Mouse (Mus musculus) hindbrain, postnatal 0 days (tissue): ENCODE results near the gene 3110082I17Rik. TPM values are rescaled to one million over a fixed set of nuclear protein-coding genes. Genes with fewer than 3 reads are reported as not detected.

ENCODE experiments used
- ATAC-seq: fragments of 200-750 bp; cut with Nextera tagmentation; 2 replicates; pipeline ENCODE4 v1.8.0; 2017; ENCODE audit warnings: mild to moderate bottlenecking, moderate TSS enrichment, moderate library complexity
- DNase-seq: peaks from one replicate; pipeline ENCODE4 v3.0.0-alpha.2; 2015; ENCODE audit warnings: low spot score
- H3K27ac ChIP-seq: fragments of 300-500 bp; sonication (generic); 2 replicates; pipeline ENCODE4 v1.5.1; 2014; ENCODE audit warnings: mild to moderate bottlenecking
- H3K27me3 ChIP-seq: fragments of 300-500 bp; sonication (generic); 2 replicates; pipeline ENCODE4 v1.6.1; 2014; ENCODE audit warnings: low read length, mixed read lengths; ENCODE audit not compliant: insufficient read depth
- H3K36me3 ChIP-seq: fragments of 300-500 bp; sonication (generic); 2 replicates; pipeline ENCODE4 v1.6.1; 2014; ENCODE audit warnings: low read length, mixed read lengths; ENCODE audit not compliant: insufficient read depth
- H3K4me1 ChIP-seq: fragments of 300-500 bp; sonication (generic); 2 replicates; pipeline ENCODE4 v1.6.1; 2014; ENCODE audit warnings: antibody characterized with exemption, low read length, mixed read lengths; ENCODE audit not compliant: insufficient read depth
- H3K4me2 ChIP-seq: fragments of 300-500 bp; sonication (generic); 2 replicates; pipeline ENCODE4 v1.6.1; 2014; ENCODE audit warnings: low read depth, mild to moderate bottlenecking, low read length, moderate library complexity, mixed read lengths
- H3K4me3 ChIP-seq: fragments of 300-500 bp; sonication (generic); 2 replicates; pipeline ENCODE4 v1.5.1; 2014; ENCODE audit warnings: low read length
- H3K9ac ChIP-seq: fragments of 300-500 bp; sonication (generic); replicated peaks from 2 replicates; pipeline ENCODE4 v1.6.1; 2014; ENCODE audit warnings: mild to moderate bottlenecking, low read length, moderate library complexity, mixed read lengths
- H3K9me3 ChIP-seq: fragments of 300-500 bp; sonication (generic); 2 replicates; pipeline ENCODE4 v1.6.1; 2016; ENCODE audit warnings: low read length, mixed read lengths
- CTCF ChIP-seq: IDR thresholded peaks from 2 replicates; pipeline ENCODE4 v1.5.1; 2016; ENCODE audit warnings: antibody characterized with exemption, control low read depth, low read depth
- WGBS: fragments of 180-500 bp; shearing (Covaris S2); extraction: QIAGEN DNeasy Blood & Tissue Kit; methylation state at CpG from one replicate; pipeline ENCODE4 v1.1.7; 2014; 5-methylcytosine and 5-hydroxymethylcytosine counted together
- polyA plus RNA-seq: library from polyadenylated mRNA; unstranded; fragments of >200 nt; fragmentation: Nextera tagmentation; extraction: Ambion mirVana; gene quantifications from 2 replicates; pipeline ENCODE4 v1.2.1, GENCODE M21; 2015
- total RNA-seq: library from RNA; depleted of rRNA; stranded (reverse); fragments of >200 nt; gene quantifications from 2 replicates; pipeline ENCODE4 v1.2.3, GENCODE M21; 2014

3110082I17Rik gene
- total and polyA plus RNA-seq, 2 experiments from 2014 or later = 12.8 to 17.1 TPM

DNA sequence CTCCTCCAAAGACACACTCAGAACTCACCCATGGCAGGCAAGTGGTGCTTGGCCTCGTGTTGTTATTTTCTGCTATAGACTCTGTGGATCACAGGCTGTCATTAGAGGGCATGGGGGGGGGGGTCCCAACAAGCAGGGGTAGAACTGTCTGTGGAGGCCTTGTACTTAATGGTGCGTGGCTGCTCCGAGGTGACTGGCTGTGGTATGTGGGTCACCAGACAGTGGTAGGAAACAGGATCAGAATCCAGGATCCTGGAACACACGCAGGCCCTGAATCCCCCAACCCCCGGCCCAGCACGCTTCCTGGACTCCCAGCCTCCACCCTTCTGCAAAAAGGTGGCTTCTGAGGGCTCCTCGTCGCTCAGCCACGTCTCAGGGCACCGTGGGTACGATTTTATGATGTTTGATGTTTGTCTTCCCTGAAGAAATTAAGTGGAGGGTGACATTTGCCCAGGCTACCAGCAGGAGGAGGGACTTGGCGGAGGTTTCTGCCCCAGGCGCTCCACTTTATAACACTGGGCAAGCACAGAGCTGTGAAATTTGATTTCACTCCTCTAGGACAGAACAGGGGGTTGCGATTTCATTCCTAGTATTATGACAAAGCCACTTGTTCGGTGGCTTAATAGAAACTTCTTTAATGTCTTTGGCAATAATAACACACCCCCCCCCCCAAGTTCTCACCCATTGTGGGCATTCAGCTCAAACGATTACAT lies 126.9 kb downstream of the 3110082I17Rik start:
- no peak overlapping the region for H3K4me3 ChIP-seq
- H3K4me2 ChIP-seq = no peak overlapping the region
- H3K9ac ChIP-seq = no peak overlapping the region
- DNase-seq (no peak), ATAC-seq (no peak)
- H3K27me3 ChIP-seq = no peaks in the 10 kb centered on the region
- peaks cover 17% of the 10 kb centered on the region; the same call in 1 of the 2 replicates for H3K36me3 ChIP-seq
- no peaks in the 10 kb centered on the region for H3K9me3 ChIP-seq
- TF ChIP-seq CTCF = 0 out of 2 replicates have a peak, but pooled peaks have one; percentile 9
- no peak overlapping the region for H3K27ac ChIP-seq
- H3K4me1 ChIP-seq = no peaks in the 10 kb centered on the region
- WGBS = 69% methylated on average over 16 of the region's 16 CpGs

DNA sequence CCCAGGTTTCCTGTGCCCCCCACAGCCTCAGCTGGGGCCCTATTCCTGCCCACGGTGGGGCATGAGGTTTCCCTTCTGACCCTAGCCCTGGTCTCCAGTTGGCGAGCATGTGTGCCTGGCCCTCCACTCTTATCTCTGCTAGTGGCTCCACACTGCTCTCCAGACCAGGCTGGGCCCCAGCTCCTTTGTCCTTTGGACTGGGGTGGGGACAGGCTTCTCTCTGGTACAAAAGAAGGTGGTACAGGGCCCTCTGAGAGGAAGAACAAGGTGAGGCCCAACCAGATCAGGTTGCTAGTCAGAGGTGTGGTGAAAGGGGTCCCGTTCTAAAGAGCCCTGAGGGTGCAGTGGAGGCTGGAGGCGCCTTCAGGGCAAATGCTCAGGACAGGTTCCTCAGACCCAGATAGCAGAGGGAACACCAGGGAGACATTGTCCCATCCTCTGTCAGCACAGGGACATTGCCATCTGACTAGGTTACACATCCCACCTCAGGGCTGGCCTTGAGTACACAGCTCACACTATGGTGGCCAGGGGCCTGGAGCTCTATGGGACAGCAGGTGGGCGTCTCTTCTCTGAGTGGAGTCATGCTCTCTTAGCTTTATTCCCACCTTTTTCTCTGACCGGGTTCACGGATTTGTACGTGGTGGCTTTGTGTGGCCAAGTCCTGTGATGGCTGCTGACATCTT lies 127.6 kb downstream of the 3110082I17Rik start:
- Histone ChIP-seq H3K4me2 (no peak overlapping the region), H3K4me1 (no peaks in the 10 kb centered on the region), H3K36me3 (peaks cover 10% of the 10 kb centered on the region; the same call in 1 of the 2 replicates), H3K9ac (no peak overlapping the region), H3K27me3 (no peaks in the 10 kb centered on the region), H3K27ac (no peak overlapping the region), H3K4me3 (no peak overlapping the region), H3K9me3 (no peaks in the 10 kb centered on the region)
- 87% methylated on average over 8 of the region's 8 CpGs for WGBS
- TF ChIP-seq CTCF = no peak
- 0 out of 2 replicates have a peak, but pooled peaks have one; percentile 4 for ATAC-seq
- no peak for DNase-seq

DNA sequence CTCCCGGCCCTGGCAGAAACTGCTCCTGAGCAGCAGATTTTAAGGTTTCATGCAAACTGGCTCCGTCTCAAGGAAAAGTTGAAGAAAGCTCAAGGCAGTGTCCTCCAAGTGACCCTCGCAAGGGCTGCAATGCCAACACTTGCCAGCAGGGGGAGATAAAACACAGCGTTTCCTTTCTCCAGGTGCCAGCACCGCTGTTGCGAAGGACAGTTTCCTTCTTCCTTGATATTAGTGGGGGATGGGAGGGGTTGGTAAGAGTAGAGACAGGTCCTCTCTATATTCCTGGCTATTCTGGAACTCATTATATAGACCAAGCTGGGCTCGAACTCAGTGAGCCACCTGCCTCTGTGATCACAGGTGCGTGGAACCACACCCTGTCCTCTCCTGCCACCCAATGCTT lies 128.6 kb downstream of the 3110082I17Rik start:
- Histone ChIP-seq H3K4me1 (no peaks in the 10 kb centered on the region), H3K9ac (no peak overlapping the region), H3K27ac (no peak overlapping the region), H3K4me3 (no peak overlapping the region), H3K36me3 (peaks cover 2% of the 10 kb centered on the region; the same call in 1 of the 2 replicates), H3K27me3 (no peaks in the 10 kb centered on the region), H3K9me3 (no peaks in the 10 kb centered on the region), H3K4me2 (no peak overlapping the region)
- peak; percentile 98 for TF ChIP-seq CTCF
- peak; percentile 86 for DNase-seq
- WGBS = 16% methylated on average over 8 of the region's 8 CpGs
- ATAC-seq = peak; percentile 10; the same call in 1 of the 2 replicates

DNA sequence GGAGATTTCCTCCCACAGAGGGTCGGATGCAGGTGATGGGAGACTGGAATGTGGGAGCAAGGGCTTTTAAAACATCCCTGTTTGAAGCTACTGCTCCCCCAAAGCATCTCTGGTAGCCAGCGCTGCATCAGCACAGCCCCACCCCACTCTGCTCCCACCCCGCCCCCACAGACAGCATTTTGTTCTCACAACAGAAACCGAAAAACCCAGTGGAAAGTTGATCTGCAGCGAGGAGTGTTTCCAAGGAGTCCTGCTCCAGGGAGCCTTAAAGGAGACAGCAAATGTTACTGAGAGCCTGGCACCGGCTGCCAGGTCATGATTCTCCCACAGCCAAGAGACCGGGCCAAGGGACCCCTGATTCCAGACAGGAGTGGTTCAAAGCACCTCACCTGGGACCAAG lies 129.6 kb downstream of the 3110082I17Rik start:
- no peak overlapping the region for H3K4me3 ChIP-seq

DNA sequence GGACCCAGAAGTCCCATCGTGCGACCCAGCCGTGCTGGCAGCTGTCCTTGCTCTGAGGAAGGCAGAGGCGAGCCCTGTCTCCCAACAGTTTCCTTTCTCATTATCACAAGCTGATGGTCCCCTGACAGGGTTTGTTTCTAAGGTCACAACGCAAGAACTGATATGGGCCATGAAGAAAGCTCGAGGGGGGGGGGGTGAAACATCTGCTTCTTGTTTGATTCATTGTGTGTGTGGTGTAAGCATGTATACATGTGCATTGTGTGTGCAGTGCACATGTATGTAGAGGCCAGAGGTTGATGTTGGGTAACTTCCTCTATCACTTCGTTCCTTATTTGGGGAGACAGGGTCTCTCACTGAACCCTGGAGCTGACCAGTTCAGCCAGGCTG lies 132.7 kb downstream of the 3110082I17Rik start:
- no peak overlapping the region for H3K9ac ChIP-seq
- DNase-seq (no peak), ATAC-seq (no peak)
- TF ChIP-seq CTCF = no peak
- no peaks in the 10 kb centered on the region for H3K36me3 ChIP-seq
- H3K27me3 ChIP-seq = no peaks in the 10 kb centered on the region
- 72% methylated on average over 7 of the region's 7 CpGs for WGBS
- H3K4me2 ChIP-seq = no peak overlapping the region
- H3K9me3 ChIP-seq = no peaks in the 10 kb centered on the region
- H3K4me3 ChIP-seq = no peak overlapping the region
- no peak overlapping the region for H3K27ac ChIP-seq
- H3K4me1 ChIP-seq = peaks cover 10% of the 10 kb centered on the region

More for the DNA sequence above, 129.6 kb downstream of the 3110082I17Rik start:
- Histone ChIP-seq H3K27me3 (no peaks in the 10 kb centered on the region), H3K27ac (no peak overlapping the region), H3K9me3 (no peaks in the 10 kb centered on the region), H3K4me2 (no peak overlapping the region), H3K36me3 (no peaks in the 10 kb centered on the region), H3K4me1 (no peaks in the 10 kb centered on the region), H3K9ac (no peak overlapping the region)
- DNase-seq (no peak), ATAC-seq (no peak)
- TF ChIP-seq CTCF = no peak
- 64% methylated on average over 7 of the region's 7 CpGs for WGBS

DNA sequence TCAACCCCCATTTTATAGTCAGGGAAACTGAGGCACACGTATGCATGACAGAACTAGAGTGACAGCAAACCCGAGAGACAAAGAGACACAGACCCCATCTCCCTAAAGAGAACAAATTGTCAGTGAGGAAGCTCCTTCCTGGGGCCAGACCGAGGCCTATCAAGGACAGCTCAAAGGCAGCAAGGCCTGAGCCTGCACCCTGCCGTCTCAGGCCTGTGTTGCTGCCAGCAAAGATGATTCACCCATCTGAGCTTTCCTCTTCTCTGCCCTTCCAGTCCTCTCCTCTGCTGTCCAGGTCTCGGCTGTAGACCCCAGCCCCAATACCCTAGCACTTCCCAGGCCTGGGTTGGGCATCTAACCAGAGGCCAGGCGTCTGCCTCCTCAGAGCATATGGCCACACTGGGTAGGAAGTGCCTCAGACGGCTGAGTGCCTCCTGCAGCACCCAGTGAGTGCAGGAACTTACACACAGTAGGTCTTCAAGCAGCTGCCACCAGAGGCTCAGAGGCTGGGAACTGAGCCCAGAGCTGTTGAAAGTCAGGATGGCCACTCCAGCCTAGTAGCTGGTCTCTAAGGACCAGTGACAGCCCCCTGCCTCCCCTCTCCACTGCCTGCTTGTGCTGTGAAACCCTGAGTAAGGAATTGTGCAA lies 133.2 kb downstream of the 3110082I17Rik start:
- TF ChIP-seq CTCF = no peak
- H3K36me3 ChIP-seq = no peaks in the 10 kb centered on the region
- ATAC-seq (no peak), DNase-seq (no peak)
- no peak overlapping the region for H3K27ac ChIP-seq
- H3K4me1 ChIP-seq = peaks cover 10% of the 10 kb centered on the region
- 76% methylated on average over 7 of the region's 7 CpGs for WGBS
- H3K9ac ChIP-seq = no peak overlapping the region
- H3K4me3 ChIP-seq = no peak overlapping the region
- H3K9me3 ChIP-seq = no peaks in the 10 kb centered on the region
- H3K27me3 ChIP-seq = no peaks in the 10 kb centered on the region
- H3K4me2 ChIP-seq = no peak overlapping the region
